Mouse (Mus musculus) heart, embryonic 16.5 days (tissue): ENCODE data around the gene Pram1. TPM values are rescaled to one million over a fixed set of nuclear protein-coding genes. Genes with fewer than 3 reads are reported as not detected.

Experiments used
- ATAC-seq: fragments of 200-750 bp; cut with Nextera tagmentation; replicated peaks from 2 replicates; pipeline ENCODE4 v1.8.0; 2017; ENCODE audit warnings: moderate number of reproducible peaks; ENCODE audit not compliant: insufficient read depth, low FRiP score; ENCODE audit errors: extremely low read depth
- H3K27ac ChIP-seq: fragments of 300-500 bp; sonication (generic); 2 replicates; pipeline ENCODE4 v1.5.1; 2014; ENCODE audit warnings: mild to moderate bottlenecking, low read length, control low read depth, moderate library complexity
- H3K27me3 ChIP-seq: fragments of 300-500 bp; sonication (generic); 2 replicates; pipeline ENCODE4 v1.6.1; 2014; ENCODE audit warnings: low read length, mixed read lengths; ENCODE audit not compliant: control insufficient read depth, insufficient read depth
- H3K36me3 ChIP-seq: fragments of 300-500 bp; sonication (generic); 2 replicates; pipeline ENCODE4 v1.6.1; 2014; ENCODE audit not compliant: control insufficient read depth, insufficient read depth
- H3K4me1 ChIP-seq: fragments of 300-500 bp; sonication (generic); 2 replicates; pipeline ENCODE4 v1.6.1; 2014; ENCODE audit warnings: low read length, mixed read lengths; ENCODE audit not compliant: control insufficient read depth, insufficient read depth
- H3K4me2 ChIP-seq: fragments of 300-500 bp; sonication (generic); 2 replicates; pipeline ENCODE4 v1.6.1; 2014; ENCODE audit warnings: low read depth, mild to moderate bottlenecking, control low read depth, low read length
- H3K4me3 ChIP-seq: fragments of 300-500 bp; sonication (generic); 2 replicates; pipeline ENCODE4 v1.5.1; 2014; ENCODE audit warnings: mild to moderate bottlenecking, control low read depth, low read length
- H3K9ac ChIP-seq: fragments of 300-500 bp; sonication (generic); 2 replicates; pipeline ENCODE4 v1.6.1; 2014; ENCODE audit warnings: low read length, control low read depth
- H3K9me3 ChIP-seq: fragments of 300-500 bp; sonication (generic); replicated peaks from 2 replicates; pipeline ENCODE4 v1.6.1; 2016; ENCODE audit warnings: low read length; ENCODE audit not compliant: control insufficient read depth
- WGBS: fragments of 180-500 bp; shearing (Covaris S2); extraction: QIAGEN DNeasy Blood & Tissue Kit; methylation state at CpG from one replicate; pipeline ENCODE4 v1.1.7; 2014; 5-methylcytosine and 5-hydroxymethylcytosine counted together
- polyA plus RNA-seq: library from polyadenylated mRNA; unstranded; fragments of >200 nt; fragmentation: Nextera tagmentation; extraction: Ambion mirVana; gene quantifications from 2 replicates; pipeline ENCODE4 v1.2.1, GENCODE M21; 2015

Gene Pram1
- polyA plus RNA-seq, 1 experiment from 2014 or later = 0.49 TPM

DNA sequence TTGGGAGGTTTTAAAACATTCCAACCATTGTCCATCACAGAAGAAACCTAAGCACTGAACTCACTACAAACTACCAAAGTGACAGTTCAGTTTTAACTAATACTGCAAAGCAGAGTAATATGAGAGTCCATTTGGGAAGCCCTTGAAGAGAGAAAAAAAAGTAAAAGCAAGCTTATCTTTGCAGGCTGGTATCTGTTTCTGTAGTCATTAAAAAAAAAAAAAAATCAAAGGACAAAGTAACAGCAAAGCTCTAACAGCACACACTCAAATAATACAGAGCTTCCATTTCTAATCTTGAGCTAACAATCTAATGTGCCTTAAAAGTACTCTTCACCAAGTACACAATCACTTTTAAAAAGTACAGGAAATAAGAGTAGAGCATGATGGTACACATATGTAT lies 43.9 kb downstream of the Pram1 start:
- H3K9me3 ChIP-seq = no peaks in the 10 kb centered on the region
- no peak overlapping the region for H3K4me3 ChIP-seq
- H3K27me3 ChIP-seq = no peaks in the 10 kb centered on the region
- no peak overlapping the region for H3K27ac ChIP-seq
- H3K9ac ChIP-seq = no peak overlapping the region
- no peak overlapping the region for H3K4me2 ChIP-seq
- peaks cover 5% of the 10 kb centered on the region for H3K36me3 ChIP-seq
- no peak for ATAC-seq
- H3K4me1 ChIP-seq = peaks cover 45% of the 10 kb centered on the region

DNA sequence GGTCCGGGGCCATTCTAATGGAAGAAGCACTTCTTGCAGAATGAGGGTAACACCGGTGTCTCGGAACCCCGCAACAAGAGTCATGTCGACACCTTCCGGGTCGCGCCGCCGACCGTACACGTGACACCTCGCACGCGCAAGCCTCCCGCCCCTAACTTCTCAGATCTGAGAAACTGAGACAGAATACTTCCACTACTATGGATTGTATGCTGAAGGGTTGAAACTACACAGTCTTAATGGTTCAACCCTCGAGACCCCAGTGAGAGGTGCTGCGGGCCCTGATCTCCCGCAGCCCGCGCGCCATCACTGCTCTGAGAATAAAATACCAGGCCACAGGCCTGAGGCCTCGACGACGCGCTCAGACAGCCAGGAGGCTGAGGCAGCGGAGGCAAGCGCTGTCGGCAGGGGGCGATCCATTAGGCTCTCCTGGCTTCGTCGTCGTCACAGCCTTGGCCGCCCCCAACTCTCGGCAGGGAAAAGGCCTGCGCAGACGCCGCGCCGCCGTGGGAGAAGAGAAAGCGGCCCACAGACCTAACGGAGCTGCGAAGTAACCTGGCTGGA lies 46.9 kb downstream of the Pram1 start:
- WGBS = under 1% methylated on average over 44 of the region's 44 CpGs

DNA sequence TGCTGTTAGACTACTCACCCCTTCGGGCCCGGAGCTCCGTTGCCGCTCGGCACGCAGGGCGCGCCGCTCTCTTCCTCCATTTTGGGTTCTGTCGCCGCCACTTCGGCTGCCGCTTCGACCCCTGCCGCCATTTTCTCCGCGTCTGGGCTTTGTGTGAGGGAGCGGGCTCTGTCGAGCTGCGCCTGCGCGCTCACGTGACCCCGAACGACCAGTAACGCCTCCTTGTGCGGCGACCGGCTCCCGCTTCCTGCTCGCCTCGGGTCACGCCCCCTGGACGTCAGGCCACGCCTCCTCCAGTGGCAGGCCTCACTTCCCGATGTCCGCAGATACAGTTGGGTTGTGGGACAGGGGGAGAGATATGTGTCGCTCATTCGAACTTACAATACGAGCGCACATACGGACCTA lies 47.4 kb downstream of the Pram1 start:
- under 1% methylated on average over 42 of the region's 42 CpGs for WGBS
- peak overlapping the region; percentile 99 for H3K9ac ChIP-seq
- peak overlapping the region; percentile 93 for H3K4me3 ChIP-seq
- ATAC-seq = peak; percentile 99
- H3K27ac ChIP-seq = peak overlapping the region; percentile 96
- H3K36me3 ChIP-seq = no peaks in the 10 kb centered on the region
- no peaks in the 10 kb centered on the region for H3K9me3 ChIP-seq
- H3K27me3 ChIP-seq = no peaks in the 10 kb centered on the region
- H3K4me2 ChIP-seq = peak overlapping the region; percentile 89
- H3K4me1 ChIP-seq = peaks cover 30% of the 10 kb centered on the region

More for the DNA sequence above, 46.9 kb downstream of the Pram1 start:
- Histone ChIP-seq H3K9me3 (no peaks in the 10 kb centered on the region), H3K27ac (peak overlapping the region; percentile 96), H3K9ac (peak overlapping the region; percentile 99), H3K4me2 (peak overlapping the region; percentile 89), H3K4me3 (peak overlapping the region; percentile 93), H3K4me1 (peaks cover 31% of the 10 kb centered on the region), H3K27me3 (no peaks in the 10 kb centered on the region), H3K36me3 (no peaks in the 10 kb centered on the region)
- peak; percentile 78 for ATAC-seq

DNA sequence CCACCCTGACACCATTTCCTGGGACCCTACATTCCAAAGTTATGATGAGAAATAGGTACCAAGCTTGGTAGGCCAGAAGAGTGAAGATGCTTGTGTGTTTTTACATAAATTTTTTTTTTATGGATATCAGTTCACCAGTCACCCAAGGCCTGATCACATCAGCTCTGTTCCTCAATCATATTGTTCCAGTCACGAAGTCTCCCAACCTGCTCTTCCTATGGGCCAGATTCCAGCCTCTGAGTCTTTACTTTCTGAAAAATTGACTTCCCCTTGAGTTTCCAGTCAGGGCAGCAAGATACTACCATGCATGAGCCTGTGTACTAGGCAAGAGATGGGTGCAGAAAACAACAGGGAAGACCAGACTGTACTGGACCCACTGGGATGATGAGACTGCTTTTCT lies 48.9 kb downstream of the Pram1 start, which contains the start of gene Hnrnpm:
TSS of gene Hnrnpm (minus strand) at position 101 of the 400 bp plus-strand sequence.
- no peak for ATAC-seq
- 89% methylated on average over 1 of the region's 1 CpGs for WGBS
- Histone ChIP-seq H3K4me3 (peak within 1 kb of the TSS; percentile 93), H3K4me1 (peaks cover 26% of the 10 kb centered on the region), H3K36me3 (no peaks in the 10 kb centered on the region), H3K4me2 (peak within 1 kb of the TSS; percentile 89), H3K27me3 (no peaks in the 10 kb centered on the region), H3K27ac (peak within 1 kb of the TSS; percentile 57), H3K9me3 (no peaks in the 10 kb centered on the region), H3K9ac (peak within 1 kb of the TSS; percentile 99)

Other genes starting within 250 kb of the Pram1 start
- gene Zfp101, start 243.4 kb upstream of the Pram1 start, polyA plus RNA-seq = 6.7 and 7.9 TPM in 2 replicates
- not detected in 2 replicates for gene Actl9, start 205.2 kb upstream of the Pram1 start, polyA plus RNA-seq
- 31.5 and 43.8 TPM in 2 replicates for gene Adamts10, start 113.9 kb upstream of the Pram1 start, polyA plus RNA-seq
- gene Myo1f, start 82.3 kb upstream of the Pram1 start, polyA plus RNA-seq = 2.8 and 3.8 TPM in 2 replicates
- 25.8 and 28.7 TPM in 2 replicates for gene Zfp414, start 9.0 kb upstream of the Pram1 start, polyA plus RNA-seq
- gene Hnrnpm, start 48.8 kb downstream of the Pram1 start, polyA plus RNA-seq = 192 and 225 TPM in 2 replicates
- gene March2, start 80.6 kb downstream of the Pram1 start, polyA plus RNA-seq = 96.0 and 100 TPM in 2 replicates
- gene Rab11b, start 122.5 kb downstream of the Pram1 start, polyA plus RNA-seq = 278 and 304 TPM in 2 replicates
- gene Angptl4, start 143.8 kb downstream of the Pram1 start, polyA plus RNA-seq = 16.4 and 20.5 TPM in 2 replicates
- gene Kank3, start 172.5 kb downstream of the Pram1 start, polyA plus RNA-seq = 48.5 and 58.7 TPM in 2 replicates
- 388 and 436 TPM in 2 replicates for gene Rps28, start 186.5 kb downstream of the Pram1 start, polyA plus RNA-seq
- gene Ndufa7, start 186.5 kb downstream of the Pram1 start, polyA plus RNA-seq = 535 and 549 TPM in 2 replicates
- gene Cd320, start 205.0 kb downstream of the Pram1 start, polyA plus RNA-seq = 37.6 and 41.9 TPM in 2 replicates
- gene Gm7029, start 235.8 kb downstream of the Pram1 start, polyA plus RNA-seq = not detected in 2 replicates